Mouse (Mus musculus) liver, postnatal 0 days (tissue): ENCODE results near the gene Kcnt2.

Experiments
- CTCF ChIP-seq: sonication (generic); IDR thresholded peaks from 2 replicates; pipeline ENCODE4 v1.5.1; 2016; ENCODE audit warnings: antibody characterized with exemption, low read depth
- EP300 ChIP-seq: IDR thresholded peaks from 2 replicates; pipeline ENCODE4 v1.6.1; 2016; ENCODE audit warnings: antibody characterized with exemption, low read depth, mild to moderate bottlenecking

GRCm38 (mm10) chr1:140451461-140451860 lies 205.5 kb downstream of the Kcnt2 start:
- TF ChIP-seq CTCF (no peak), EP300 (no peak)
